Mouse (Mus musculus): ENCODE measurements at regions not wholly inside any gene's neighbourhood (a gene's known extent, or its start where the extent isn't known, plus 50 kb on each side); places are given as distances from the start of the nearest gene placed in this dataset.

- 62% methylated on average over 14 of the region's 14 CpGs for WGBS
- Histone ChIP-seq H3K4me3 (ENCODE audit: low read depth, low read length) (no peak overlapping the region), H3K27me3 (replicated peaks; ENCODE audit: control insufficient read depth, insufficient read depth, low read length) (no peaks in the 10 kb centered on the region), H3K4me2 (ENCODE audit: low read length) (no peak overlapping the region), H3K27ac (ENCODE audit: low read depth) (no peak overlapping the region), H3K9me3 (ENCODE audit: control insufficient read depth, low read length) (no peaks in the 10 kb centered on the region), H3K4me1 (replicated peaks; ENCODE audit: control insufficient read depth, insufficient read depth, low read length) (peaks cover 6% of the 10 kb centered on the region; the same call in 1 of the 2 replicates), H3K36me3 (ENCODE audit: control insufficient read depth, insufficient read depth, low read length) (no peaks in the 10 kb centered on the region), H3K9ac (ENCODE audit: low read length) (no peak overlapping the region)
- DNase-seq (ENCODE audit: low spot score) (no peak), ATAC-seq (replicated peaks; ENCODE audit: low FRiP score, low TSS enrichment, low read depth) (no peak)
These were observed 98.8 kb upstream of the Oxgr1 start for GRCm38 (mm10) chr14:120140791-120141747.

- Histone ChIP-seq H3K4me3 (ENCODE audit: low read depth, low read length) (no peak overlapping the region), H3K27me3 (replicated peaks; ENCODE audit: control insufficient read depth, insufficient read depth, low read length) (no peaks in the 10 kb centered on the region), H3K9me3 (ENCODE audit: control insufficient read depth, low read length) (no peaks in the 10 kb centered on the region), H3K36me3 (ENCODE audit: control insufficient read depth, insufficient read depth, low read length) (no peaks in the 10 kb centered on the region), H3K27ac (ENCODE audit: low read depth) (no peak overlapping the region), H3K4me1 (replicated peaks; ENCODE audit: control insufficient read depth, insufficient read depth, low read length) (peaks cover 6% of the 10 kb centered on the region; the same call in 1 of the 2 replicates), H3K4me2 (ENCODE audit: low read length) (no peak overlapping the region), H3K9ac (ENCODE audit: low read length) (no peak overlapping the region)
- 60% methylated on average over 4 of the region's 4 CpGs for WGBS
- ATAC-seq (replicated peaks; ENCODE audit: low FRiP score, low TSS enrichment, low read depth), result no peak
- no peak for DNase-seq (ENCODE audit: low spot score)
These were observed 100.0 kb upstream of the Oxgr1 start for GRCm38 (mm10) chr14:120142281-120142680.

- no peaks in the 10 kb centered on the region for H3K9me3 ChIP-seq (ENCODE audit: control insufficient read depth, low read length)
- 0 out of 2 replicates have a peak, but pooled peaks cover 3% of the 10 kb centered on the region for H3K4me1 ChIP-seq (replicated peaks; ENCODE audit: control insufficient read depth, insufficient read depth, low read length)
- WGBS, result 88% methylated on average over 6 of the region's 6 CpGs
- ATAC-seq (replicated peaks; ENCODE audit: low FRiP score, low TSS enrichment, low read depth) (no peak), DNase-seq (ENCODE audit: low spot score) (no peak)
- no peak overlapping the region for H3K9ac ChIP-seq (ENCODE audit: low read length)
- no peak overlapping the region for H3K27ac ChIP-seq (ENCODE audit: low read depth)
- no peaks in the 10 kb centered on the region for H3K27me3 ChIP-seq (replicated peaks; ENCODE audit: control insufficient read depth, insufficient read depth, low read length)
- no peak overlapping the region for H3K4me3 ChIP-seq (ENCODE audit: low read depth, low read length)
- H3K4me2 ChIP-seq (ENCODE audit: low read length), result no peak overlapping the region
- no peaks in the 10 kb centered on the region for H3K36me3 ChIP-seq (ENCODE audit: control insufficient read depth, insufficient read depth, low read length)
These were observed 102.2 kb upstream of the Oxgr1 start for GRCm38 (mm10) chr14:120144451-120144850.

- ATAC-seq (replicated peaks; ENCODE audit: low FRiP score, low TSS enrichment, low read depth) (no peak), DNase-seq (ENCODE audit: low spot score) (no peak)
- 85% methylated on average over 11 of the region's 11 CpGs for WGBS
- Histone ChIP-seq H3K4me3 (ENCODE audit: low read depth, low read length) (no peak overlapping the region), H3K9ac (ENCODE audit: low read length) (no peak overlapping the region), H3K4me1 (replicated peaks; ENCODE audit: control insufficient read depth, insufficient read depth, low read length) (0 out of 2 replicates have a peak, but pooled peaks cover 2% of the 10 kb centered on the region), H3K36me3 (ENCODE audit: control insufficient read depth, insufficient read depth, low read length) (no peaks in the 10 kb centered on the region), H3K27ac (ENCODE audit: low read depth) (no peak overlapping the region), H3K9me3 (ENCODE audit: control insufficient read depth, low read length) (no peaks in the 10 kb centered on the region), H3K27me3 (replicated peaks; ENCODE audit: control insufficient read depth, insufficient read depth, low read length) (no peaks in the 10 kb centered on the region), H3K4me2 (ENCODE audit: low read length) (no peak overlapping the region)
These were observed 104.1 kb upstream of the Oxgr1 start for GRCm38 (mm10) chr14:120146312-120146711.

- ATAC-seq (replicated peaks; ENCODE audit: low FRiP score, low TSS enrichment, low read depth) (no peak), DNase-seq (ENCODE audit: low spot score) (no peak)
- 67% methylated on average over 8 of the region's 8 CpGs for WGBS
These were observed 104.9 kb upstream of the Oxgr1 start for GRCm38 (mm10) chr14:120146908-120147770.

GRCm38 (mm10) chr14:120148803-120149202 is 106.6 kb upstream of the Oxgr1 start:
- DNase-seq (ENCODE audit: low spot score) (no peak), ATAC-seq (replicated peaks; ENCODE audit: low FRiP score, low TSS enrichment, low read depth) (no peak)
- no peaks in the 10 kb centered on the region for H3K36me3 ChIP-seq (ENCODE audit: control insufficient read depth, insufficient read depth, low read length)
- no peaks in the 10 kb centered on the region for H3K9me3 ChIP-seq (ENCODE audit: control insufficient read depth, low read length)
- H3K4me1 ChIP-seq (replicated peaks; ENCODE audit: control insufficient read depth, insufficient read depth, low read length), result no peaks in the 10 kb centered on the region
- H3K9ac ChIP-seq (ENCODE audit: low read length), result no peak overlapping the region
- WGBS, result 64% methylated on average over 11 of the region's 11 CpGs
- H3K27me3 ChIP-seq (replicated peaks; ENCODE audit: control insufficient read depth, insufficient read depth, low read length), result no peaks in the 10 kb centered on the region
- H3K27ac ChIP-seq (ENCODE audit: low read depth), result no peak overlapping the region
- H3K4me2 ChIP-seq (ENCODE audit: low read length), result peak overlapping the region; percentile 34
- 0 out of 2 replicates have a peak overlapping the region, but pooled peaks have one; percentile 0 for H3K4me3 ChIP-seq (ENCODE audit: low read depth, low read length)

More at GRCm38 (mm10) chr14:120146908-120147770, 104.9 kb upstream of the Oxgr1 start:
- Histone ChIP-seq H3K4me3 (ENCODE audit: low read depth, low read length) (no peak overlapping the region), H3K36me3 (ENCODE audit: control insufficient read depth, insufficient read depth, low read length) (no peaks in the 10 kb centered on the region), H3K9me3 (ENCODE audit: control insufficient read depth, low read length) (no peaks in the 10 kb centered on the region), H3K4me1 (replicated peaks; ENCODE audit: control insufficient read depth, insufficient read depth, low read length) (no peaks in the 10 kb centered on the region), H3K4me2 (ENCODE audit: low read length) (no peak overlapping the region), H3K9ac (ENCODE audit: low read length) (no peak overlapping the region), H3K27me3 (replicated peaks; ENCODE audit: control insufficient read depth, insufficient read depth, low read length) (no peaks in the 10 kb centered on the region), H3K27ac (ENCODE audit: low read depth) (no peak overlapping the region)

GRCm38 (mm10) chr14:120149341-120149741 is 107.1 kb upstream of the Oxgr1 start:
- Histone ChIP-seq H3K36me3 (ENCODE audit: control insufficient read depth, insufficient read depth, low read length) (no peaks in the 10 kb centered on the region), H3K4me3 (ENCODE audit: low read depth, low read length) (no peak overlapping the region), H3K9ac (ENCODE audit: low read length) (no peak overlapping the region), H3K9me3 (ENCODE audit: control insufficient read depth, low read length) (no peaks in the 10 kb centered on the region), H3K27me3 (replicated peaks; ENCODE audit: control insufficient read depth, insufficient read depth, low read length) (no peaks in the 10 kb centered on the region), H3K4me2 (ENCODE audit: low read length) (no peak overlapping the region), H3K4me1 (replicated peaks; ENCODE audit: control insufficient read depth, insufficient read depth, low read length) (no peaks in the 10 kb centered on the region), H3K27ac (ENCODE audit: low read depth) (no peak overlapping the region)
- WGBS, result 88% methylated on average over 11 of the region's 11 CpGs
- DNase-seq (ENCODE audit: low spot score), result no peak
- ATAC-seq (replicated peaks; ENCODE audit: low FRiP score, low TSS enrichment, low read depth), result no peak

GRCm38 (mm10) chr14:120150589-120150988 is 108.4 kb upstream of the Oxgr1 start:
- Histone ChIP-seq H3K4me1 (replicated peaks; ENCODE audit: control insufficient read depth, insufficient read depth, low read length) (no peaks in the 10 kb centered on the region; the same call in 1 of the 2 replicates), H3K27me3 (replicated peaks; ENCODE audit: control insufficient read depth, insufficient read depth, low read length) (no peaks in the 10 kb centered on the region), H3K4me3 (ENCODE audit: low read depth, low read length) (no peak overlapping the region), H3K9ac (ENCODE audit: low read length) (no peak overlapping the region), H3K27ac (ENCODE audit: low read depth) (no peak overlapping the region), H3K4me2 (ENCODE audit: low read length) (no peak overlapping the region), H3K9me3 (ENCODE audit: control insufficient read depth, low read length) (no peaks in the 10 kb centered on the region), H3K36me3 (ENCODE audit: control insufficient read depth, insufficient read depth, low read length) (no peaks in the 10 kb centered on the region)
- no peak for DNase-seq (ENCODE audit: low spot score)
- ATAC-seq (replicated peaks; ENCODE audit: low FRiP score, low TSS enrichment, low read depth), result no peak
- WGBS, result 49% methylated on average over 1 of the region's 1 CpGs
